Mouse (Mus musculus) kidney, postnatal 25 days (tissue): ENCODE results near the gene Sgcd.
A peak's percentile ranks its signal among the peaks of the same experiment; 100 is the strongest.

Source experiments
- DNase-seq, 2 experiments: peaks; one replicate each; pipeline ENCODE4 v3.0.0; 2021; ENCODE audit warnings: mixed read lengths in 2 of 2

The Sgcd gene

DNA sequence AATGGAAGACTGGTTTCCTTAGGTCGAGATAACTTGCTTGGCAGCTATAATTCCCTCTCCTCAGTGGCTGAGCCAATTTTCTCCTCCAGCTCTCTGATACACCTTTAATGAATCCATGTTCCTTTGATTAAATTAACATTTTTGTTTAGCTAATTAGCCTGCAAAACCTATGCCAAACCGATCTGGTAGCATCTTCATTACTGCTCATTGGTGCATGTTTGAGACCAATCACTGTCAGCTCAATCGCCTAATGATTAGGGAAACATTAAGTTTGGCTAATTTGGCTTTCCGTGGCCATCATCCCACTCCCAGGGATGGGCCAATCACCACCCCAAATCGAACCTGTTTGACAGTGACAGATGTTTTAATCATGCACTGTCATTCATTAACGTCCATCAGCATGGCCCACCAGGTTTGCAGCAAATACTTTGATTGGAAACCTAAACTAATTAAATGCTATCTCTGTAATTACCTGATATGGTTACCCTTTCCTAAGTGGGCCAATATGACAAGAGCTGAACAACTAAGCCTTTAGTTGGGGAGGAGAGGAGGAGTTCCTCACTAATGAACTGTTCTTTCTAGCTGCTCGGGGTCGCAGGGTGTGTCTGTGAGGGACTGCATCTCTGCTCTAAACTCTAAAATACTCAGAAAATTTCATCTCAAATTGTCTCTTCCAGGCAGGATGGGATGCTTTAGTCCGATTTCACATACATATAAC lies 724.3 kb downstream of the Sgcd start:
- no peak for DNase-seq

DNA sequence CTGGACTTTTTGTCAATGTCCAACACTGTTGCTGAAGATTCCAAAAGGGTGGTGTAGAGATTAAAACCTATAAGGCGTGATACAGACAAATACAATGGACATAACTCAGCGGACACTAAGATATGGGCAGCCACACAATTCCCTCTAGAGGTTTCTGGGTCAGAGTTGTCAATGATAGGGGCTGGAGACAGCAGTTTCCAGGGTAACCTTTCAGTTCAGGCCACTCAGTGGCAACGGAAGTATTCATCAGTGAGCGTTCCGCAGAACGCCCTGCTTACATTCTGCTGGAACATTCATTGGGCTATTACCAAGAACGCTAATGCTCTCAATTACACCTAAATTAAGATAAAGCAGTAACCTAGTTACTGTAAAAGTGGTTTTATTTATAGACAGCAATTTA lies 738.5 kb downstream of the Sgcd start:
- DNase-seq = no peak

GRCm38 (mm10) chr11:47248345-47248893 lies 740.4 kb downstream of the Sgcd start:
- DNase-seq = no peak

GRCm38 (mm10) chr11:47247703-47248344 lies 740.9 kb downstream of the Sgcd start:
- no peak for DNase-seq

- DNase-seq = no peak
Observed at GRCm38 (mm10) chr11:47242401-47242800, 746.4 kb downstream of the Sgcd start.

GRCm38 (mm10) chr11:47228222-47228621 lies 760.5 kb downstream of the Sgcd start:
- no peak for DNase-seq

DNA sequence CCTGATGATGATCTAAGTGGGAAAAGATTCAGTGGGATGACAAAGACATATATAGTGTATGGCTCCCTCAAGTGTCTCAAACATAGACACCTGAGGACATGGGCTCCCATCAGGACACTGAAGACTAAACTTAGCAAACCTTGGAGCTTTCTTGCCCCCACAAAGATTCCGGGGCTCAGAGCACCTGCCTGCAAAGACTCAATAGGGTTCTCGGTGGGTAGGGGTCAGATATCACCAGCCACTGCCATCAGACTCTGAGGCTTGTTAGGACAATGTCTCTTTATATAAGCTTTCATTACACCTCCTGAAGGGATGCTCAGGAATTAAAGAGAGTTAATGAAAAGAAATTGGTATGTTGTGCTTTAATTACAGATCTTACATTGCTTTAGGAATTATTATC lies 764.6 kb downstream of the Sgcd start:
- DNase-seq = no peak

DNA sequence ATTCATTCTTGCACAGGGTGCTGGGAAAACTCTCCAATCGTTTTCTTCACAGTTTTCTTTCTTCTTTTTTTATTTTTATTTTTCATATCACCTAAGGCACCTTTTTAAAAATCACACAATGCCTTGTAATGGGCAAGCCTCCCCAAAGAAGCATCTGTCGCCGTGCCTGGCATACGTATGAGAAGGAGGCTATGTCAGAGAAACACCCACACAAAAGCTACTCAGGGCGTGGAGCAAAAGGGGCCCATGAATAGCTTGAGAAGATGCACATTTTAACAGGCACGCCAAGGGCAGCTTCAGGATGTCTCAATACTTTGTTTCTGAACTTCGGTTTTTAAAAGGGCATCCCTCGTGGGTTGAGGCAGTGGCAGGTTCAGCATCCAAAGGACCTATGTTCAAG lies 777.2 kb downstream of the Sgcd start:
- no peak for DNase-seq

DNA sequence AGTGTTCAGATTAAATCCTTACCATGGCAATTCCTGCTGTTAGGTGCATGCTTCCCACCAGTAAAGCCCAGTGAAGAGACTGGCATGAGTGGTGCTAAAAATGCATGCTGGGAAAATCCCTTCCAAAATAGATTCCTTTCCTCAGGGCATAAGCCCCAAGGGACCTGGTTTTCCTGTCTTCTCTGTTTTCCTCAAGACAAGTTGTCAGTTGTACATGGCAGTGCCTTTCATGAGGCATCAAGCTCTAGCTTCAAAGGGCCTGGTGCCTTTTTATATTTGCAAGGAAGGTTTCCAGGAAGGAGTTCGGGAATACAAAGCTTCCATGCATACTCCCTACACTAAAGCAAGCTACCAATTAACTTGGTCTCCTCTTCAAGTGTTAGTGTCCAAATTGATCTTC lies 782.3 kb downstream of the Sgcd start:
- no peak for DNase-seq

GRCm38 (mm10) chr11:47199106-47199505 lies 789.7 kb downstream of the Sgcd start:
- no peak for DNase-seq

DNA sequence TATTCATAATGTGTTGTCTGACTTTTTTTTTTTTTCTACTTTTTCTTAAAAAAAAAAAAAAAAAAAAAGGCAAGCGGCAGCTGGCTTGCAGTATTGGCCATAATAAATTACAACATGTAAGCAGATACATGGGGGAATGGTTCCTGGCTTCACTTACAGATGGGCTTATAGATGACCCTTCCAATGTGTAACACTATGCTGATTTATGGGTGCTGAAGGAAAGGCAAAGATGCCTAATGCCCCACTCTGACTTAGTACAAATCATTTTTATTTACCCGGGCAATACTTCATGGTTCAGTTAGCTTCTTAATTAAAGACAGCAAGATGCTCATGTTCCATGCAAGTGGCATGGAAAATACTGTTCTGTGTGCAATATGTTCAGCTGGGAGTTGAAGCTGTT lies 800.2 kb downstream of the Sgcd start:
- no peak for DNase-seq

DNA sequence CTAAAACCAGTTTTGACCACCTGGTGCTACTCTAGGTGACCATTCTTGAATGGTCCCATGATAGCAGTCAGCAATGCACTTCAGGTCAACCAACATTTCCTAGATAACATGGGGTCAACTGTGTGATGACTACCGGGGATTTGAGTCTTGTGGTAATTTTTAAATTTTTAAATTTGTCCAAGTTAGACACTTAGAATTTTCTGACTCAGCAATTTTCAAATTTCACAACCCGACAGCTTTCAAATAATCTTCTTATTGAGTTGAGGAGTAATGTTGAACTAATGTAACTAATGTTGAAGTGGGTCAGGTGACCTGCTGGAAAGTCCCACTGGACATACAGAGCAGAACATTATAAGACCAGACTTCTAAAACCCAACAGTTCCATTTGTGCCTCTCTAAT lies 813.8 kb downstream of the Sgcd start:
- no peak for DNase-seq

DNA sequence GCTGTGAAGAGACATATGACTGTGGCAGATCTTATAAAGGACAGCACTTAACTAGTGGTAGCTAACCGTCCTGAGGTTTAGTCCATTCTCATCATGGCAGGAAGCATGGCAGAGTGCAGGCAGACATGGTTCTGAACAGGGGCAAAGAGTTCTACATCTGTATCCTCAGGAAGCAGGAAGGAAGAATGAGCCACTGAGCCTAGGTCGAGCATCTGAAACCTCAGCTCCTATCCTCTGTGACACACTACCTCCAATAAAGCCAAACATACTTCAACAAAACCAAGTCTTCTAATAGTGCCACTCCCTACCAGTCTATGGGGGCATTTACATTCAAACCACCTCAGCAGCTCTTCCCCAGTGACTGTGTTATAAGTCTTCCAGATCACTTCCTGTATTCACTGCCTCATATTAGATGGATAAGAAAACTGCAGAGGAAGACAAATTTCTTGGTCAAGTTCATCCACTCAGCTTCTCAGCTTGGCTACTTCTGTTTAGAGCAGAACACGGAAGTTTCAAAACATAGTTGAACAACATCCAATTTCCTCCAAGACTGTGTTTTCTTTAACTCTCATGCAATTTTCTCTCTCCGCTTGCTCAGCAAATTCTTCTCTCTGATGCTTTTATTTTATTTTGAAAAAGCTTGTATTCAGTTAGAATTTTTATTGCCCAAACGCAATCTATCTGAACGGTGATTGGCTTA lies 817.7 kb downstream of the Sgcd start:
- no peak for DNase-seq

GRCm38 (mm10) chr11:47167376-47167775 lies 821.4 kb downstream of the Sgcd start:
- DNase-seq = no peak

- no peak for DNase-seq
Observed at GRCm38 (mm10) chr11:47158089-47158488, 830.7 kb downstream of the Sgcd start.

DNA sequence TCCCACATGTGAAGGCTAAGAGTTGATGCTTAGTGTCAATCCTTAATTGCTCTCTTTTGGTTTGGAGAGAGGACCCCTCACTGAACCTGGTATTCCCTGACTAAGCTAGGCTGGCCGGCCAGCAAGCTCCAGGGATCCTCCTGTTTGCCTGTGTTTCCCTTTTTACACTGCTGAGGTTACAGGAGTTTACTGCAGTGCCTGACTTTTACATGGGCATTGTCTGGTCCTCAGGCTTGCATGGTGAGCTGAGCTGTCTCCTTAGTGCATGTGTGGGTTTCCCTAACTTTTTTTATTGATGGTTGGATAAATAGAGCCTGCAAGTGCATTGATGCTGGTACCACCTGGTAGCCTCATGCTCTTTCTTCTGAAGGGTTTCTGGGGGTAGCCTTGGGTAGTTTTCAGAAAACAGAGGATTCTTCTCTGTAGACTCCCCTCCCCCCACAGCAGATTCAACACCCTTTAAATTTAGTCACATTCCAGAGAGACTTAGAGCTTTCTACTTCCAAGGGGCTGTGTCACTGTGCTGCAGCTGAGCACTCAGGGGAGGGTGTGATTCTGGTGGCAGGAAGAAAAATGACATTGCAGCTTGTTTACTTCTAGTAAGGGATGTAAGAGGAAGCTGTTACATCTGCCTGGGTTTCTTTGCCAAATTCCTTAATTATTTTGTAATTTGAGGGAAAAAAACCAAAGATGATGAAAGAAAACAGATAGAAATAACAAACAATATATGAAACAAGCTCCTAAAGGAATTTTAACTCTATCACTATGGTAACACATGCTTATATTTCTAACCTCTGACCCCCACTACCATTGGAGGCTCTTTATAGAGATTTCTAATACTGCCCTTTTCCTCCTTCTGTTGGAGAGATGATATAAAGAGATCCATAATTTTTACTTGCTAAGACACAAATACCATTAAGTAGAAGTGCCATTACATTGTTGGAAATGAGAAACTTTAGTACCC lies 831.8 kb downstream of the Sgcd start:
- DNase-seq = no peak

DNA sequence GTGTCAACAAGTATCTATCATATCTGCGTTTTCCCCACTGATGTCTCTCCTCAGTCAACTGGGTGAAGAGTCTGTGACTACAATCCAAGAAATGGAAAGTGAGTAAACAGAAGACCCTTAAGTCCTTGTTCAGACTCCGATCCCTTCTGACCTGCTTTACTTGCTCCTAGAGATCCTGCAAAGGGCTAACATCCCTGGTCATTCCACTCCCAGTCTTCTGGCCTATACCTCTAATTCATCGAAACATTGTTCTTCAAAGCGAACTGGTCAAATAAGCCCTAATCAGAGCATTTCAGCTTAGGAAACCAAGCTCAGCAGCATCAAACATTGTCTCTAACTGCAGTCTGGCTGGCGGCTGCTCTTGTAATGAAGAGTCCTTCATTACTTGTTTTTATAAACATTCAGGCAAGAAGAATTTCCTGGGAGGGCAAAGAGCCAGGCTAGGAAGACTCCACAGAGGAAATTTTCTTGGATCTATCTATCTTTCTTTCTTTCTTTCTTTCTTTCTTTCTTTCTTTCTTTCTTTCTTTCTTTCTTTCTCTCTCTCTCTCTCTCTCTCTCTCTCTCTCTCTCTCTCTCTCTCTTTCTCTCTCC lies 833.8 kb downstream of the Sgcd start:
- peak in 1 of 2 experiments; percentile 31 for DNase-seq

DNA sequence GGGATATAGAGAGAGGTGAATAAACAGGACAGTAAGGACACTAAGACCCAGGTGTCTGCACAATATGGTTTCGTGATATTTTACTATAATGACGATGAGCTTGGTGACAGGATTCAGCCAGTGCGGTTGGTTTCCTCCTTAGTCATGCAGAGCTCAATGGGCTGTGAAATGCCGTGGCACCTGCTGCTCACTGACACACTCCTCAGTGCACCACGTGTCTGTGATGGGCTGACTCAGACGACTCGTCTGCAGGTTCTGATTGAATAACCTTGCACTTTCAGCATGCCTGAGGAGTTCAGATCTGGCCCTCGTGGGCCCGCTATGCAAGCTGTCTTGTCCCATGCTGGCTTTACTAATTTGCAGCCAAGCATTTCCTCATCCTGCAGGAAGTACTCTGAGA lies 839.2 kb downstream of the Sgcd start:
- peak; percentile 19 to 51 for DNase-seq

- no peak for DNase-seq
Observed at GRCm38 (mm10) chr11:47139867-47140266, 848.9 kb downstream of the Sgcd start.

DNA sequence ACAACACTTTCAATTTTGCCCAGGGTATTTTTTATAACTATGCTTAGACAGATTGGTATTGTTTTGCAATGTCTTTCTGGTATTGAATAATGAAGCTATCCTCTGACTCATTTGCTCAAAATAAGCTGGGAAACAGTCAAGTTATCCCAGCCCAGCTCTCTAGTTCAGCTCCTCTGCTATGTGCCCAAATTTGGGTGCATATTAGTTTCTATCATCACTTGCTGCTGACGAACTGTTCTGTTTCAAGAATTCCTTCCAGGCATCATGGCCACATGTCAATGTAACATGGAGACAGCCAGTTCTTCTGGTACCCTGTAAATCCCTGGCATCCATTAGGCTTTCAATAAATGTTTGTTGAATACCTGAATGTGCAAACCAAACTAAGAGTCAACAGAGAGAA lies 849.5 kb downstream of the Sgcd start:
- no peak for DNase-seq

DNA sequence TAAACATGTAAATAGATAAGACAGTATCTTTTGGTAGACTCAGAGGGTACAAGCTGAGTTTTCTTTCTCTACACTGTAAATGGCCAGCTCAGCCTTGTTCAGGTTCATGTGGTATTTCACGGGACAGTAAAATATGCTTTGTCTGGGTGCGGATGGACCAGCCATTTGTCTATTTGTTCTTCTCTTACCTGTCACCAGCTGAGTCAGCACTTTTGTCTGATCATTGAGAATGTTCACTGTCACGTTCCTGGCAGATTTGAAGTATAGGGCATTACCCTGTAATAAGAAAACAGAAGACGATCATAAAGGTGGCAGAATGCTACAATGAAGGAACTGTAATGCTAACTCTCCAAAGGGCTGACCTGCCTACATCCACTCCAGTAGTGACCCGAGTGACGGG lies 856.4 kb downstream of the Sgcd start:
- DNase-seq = no peak

DNA sequence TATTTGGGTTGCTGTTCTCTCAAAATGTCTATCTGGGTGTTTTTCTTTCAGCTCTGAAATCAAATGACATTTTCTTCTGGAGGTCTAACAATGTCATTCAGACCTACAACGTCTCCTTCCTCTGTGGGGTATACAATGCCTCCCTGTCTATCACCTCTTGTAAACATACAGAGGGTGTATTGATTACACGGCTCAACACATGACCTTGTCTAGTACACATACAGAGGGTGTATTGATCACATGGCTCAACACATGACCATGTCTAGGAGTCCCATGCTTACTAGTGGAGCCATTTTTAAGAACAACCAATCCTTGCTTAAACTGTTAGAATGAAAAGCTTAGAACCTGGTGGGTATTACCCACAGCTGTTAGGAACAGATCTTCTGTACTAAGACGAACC lies 858.3 kb downstream of the Sgcd start:
- DNase-seq = no peak
